Mouse (Mus musculus) embryo, embryonic 9.5 days (tissue): ENCODE results near the gene Cic.

ENCODE experiments used
- DNase-seq: peaks from one replicate; pipeline ENCODE4 v3.0.0-alpha.2; 2017; ENCODE audit errors: extremely low spot score

Gene Cic

GRCm38 (mm10) chr7:25267301-25267750 lies at the start of gene Cic:
Gene Cic, plus strand, starts transcription at chr7:25267704.
- DNase-seq, result peak; percentile 100

- DNase-seq, result peak; percentile 89
These were observed 48.6 kb upstream of the Cic start for GRCm38 (mm10) chr7:25218705-25219415.

GRCm38 (mm10) chr7:25219416-25219750 lies 48.1 kb upstream of the Cic start:
- DNase-seq, result no peak

GRCm38 (mm10) chr7:25219756-25220456 lies 47.6 kb upstream of the Cic start:
- peak; percentile 94 for DNase-seq

- DNase-seq, result no peak
These were observed 46.9 kb upstream of the Cic start, which contains the start of gene Dedd2 for GRCm38 (mm10) chr7:25220457-25221101. Gene Dedd2, minus strand, starts transcription at chr7:25220615.

- peak; percentile 96 for DNase-seq
These were observed 46.2 kb upstream of the Cic start, which contains the start of gene Zfp526 for GRCm38 (mm10) chr7:25221102-25221883. Gene Zfp526, plus strand, starts transcription at chr7:25221425.

- no peak for DNase-seq
These were observed 45.1 kb upstream of the Cic start for GRCm38 (mm10) chr7:25222275-25222967.

- DNase-seq, result no peak
These were observed 39.8 kb upstream of the Cic start for GRCm38 (mm10) chr7:25227523-25228300.

GRCm38 (mm10) chr7:25230690-25231285 lies 36.7 kb upstream of the Cic start:
- no peak for DNase-seq

GRCm38 (mm10) chr7:25232101-25232648 lies 35.3 kb upstream of the Cic start:
- no peak for DNase-seq

GRCm38 (mm10) chr7:25233061-25233460 lies 34.4 kb upstream of the Cic start:
- no peak for DNase-seq

GRCm38 (mm10) chr7:25235526-25235925 lies 32.0 kb upstream of the Cic start:
- DNase-seq, result no peak

GRCm38 (mm10) chr7:25237249-25238014 lies 30.1 kb upstream of the Cic start, which contains the start of gene Gsk3a:
Gene Gsk3a, minus strand, starts transcription at chr7:25237851.
- DNase-seq, result no peak

GRCm38 (mm10) chr7:25238015-25238706 lies 29.3 kb upstream of the Cic start:
- peak; percentile 97 for DNase-seq

- peak; percentile 79 for DNase-seq
These were observed 28.5 kb upstream of the Cic start for GRCm38 (mm10) chr7:25238829-25239623.

GRCm38 (mm10) chr7:25240631-25241030 lies 26.9 kb upstream of the Cic start:
- no peak for DNase-seq

GRCm38 (mm10) chr7:25241062-25241461 lies 26.4 kb upstream of the Cic start:
- peak; percentile 51 for DNase-seq
